ENCODE assay signal across 7 mouse cellular contexts in genomic region chrX:98149724-98150392, GRCm38 (mm10). TPM values are rescaled to one million over a fixed set of nuclear protein-coding genes. Genes with fewer than 3 reads are reported as not detected.
DNase-seq lines count a peak whose midpoint lies in the region; ATAC-seq and TF ChIP-seq lines count a peak whose summit lies in the region.

No protein-coding gene starts in this region.

- WGBS in embryonic facial prominence, embryonic 11.5 days = 19% methylated on average over 23 of the region's 30 CpGs
- WGBS in heart, embryonic 14.5 days = 21% methylated on average over 30 of the region's 30 CpGs
- 24% methylated on average over 29 of the region's 30 CpGs for WGBS in kidney, embryonic 15.5 days
- 16% methylated on average over 25 of the region's 30 CpGs for WGBS in midbrain, embryonic 11.5 days
- WGBS in stomach, embryonic 16.5 days = 12% methylated on average over 30 of the region's 30 CpGs

- no peak for ATAC-seq in embryonic facial prominence, embryonic 11.5 days (replicated peaks; ENCODE audit: insufficient number of reproducible peaks, low FRiP score, low TSS enrichment, low read depth)
- ATAC-seq in heart, embryonic 14.5 days (ENCODE audit: insufficient number of reproducible peaks, insufficient read depth, low FRiP score, low read depth) = no peak
- ATAC-seq in kidney, embryonic 15.5 days (replicated peaks; ENCODE audit: low FRiP score) = peak; percentile 66
- ATAC-seq in midbrain, embryonic 11.5 days (ENCODE audit: low FRiP score) = peak; percentile 70
- ATAC-seq in stomach, embryonic 16.5 days (ENCODE audit: insufficient read depth, low FRiP score) = no peak

- H3K27me3 ChIP-seq in E14TG2a.4 (ENCODE audit: insufficient read depth, low read length) = peaks cover 41% of the 10 kb centered on the region
- H3K27me3 ChIP-seq in embryonic facial prominence, embryonic 11.5 days (ENCODE audit: control insufficient read depth, insufficient read depth, low read length) = peaks cover 24% of the 10 kb centered on the region
- peaks cover 36% of the 10 kb centered on the region for H3K27me3 ChIP-seq in heart, embryonic 14.5 days (ENCODE audit: control insufficient read depth, insufficient read depth, low read length)
- H3K27me3 ChIP-seq in kidney, embryonic 15.5 days = peaks cover 61% of the 10 kb centered on the region
- peaks cover 29% of the 10 kb centered on the region for H3K27me3 ChIP-seq in midbrain, embryonic 11.5 days (ENCODE audit: control insufficient read depth, insufficient read depth, low read length)
- peaks cover 41% of the 10 kb centered on the region for H3K27me3 ChIP-seq in stomach, embryonic 16.5 days (ENCODE audit: control insufficient read depth, insufficient read depth, low read length)

- TF ChIP-seq CTCF in E14TG2a.4 (conservative IDR thresholded peaks at IDR 0.05; ENCODE audit: low read length) = no peak

- H3K27ac ChIP-seq in embryonic facial prominence, embryonic 11.5 days (replicated peaks; ENCODE audit: low read depth, low read length) = no peak overlapping the region
- H3K27ac ChIP-seq in heart, embryonic 14.5 days (replicated peaks in 1 of 2; ENCODE audit: control insufficient read depth in 1 of 2, insufficient read depth in 1 of 2, low read depth in 2 of 2, low read length in 2 of 2) = no peak overlapping the region
- H3K27ac ChIP-seq in kidney, embryonic 15.5 days = no peak overlapping the region
- no peak overlapping the region for H3K27ac ChIP-seq in midbrain, embryonic 11.5 days (ENCODE audit: low read depth, low read length)
- H3K27ac ChIP-seq in stomach, embryonic 16.5 days (ENCODE audit: low read length) = no peak overlapping the region

- 0 out of 2 replicates have a peak, but pooled peaks cover 10% of the 10 kb centered on the region for H3K4me1 ChIP-seq in E14TG2a.4 (replicated peaks; ENCODE audit: low read depth, low read length)
- H3K4me1 ChIP-seq in embryonic facial prominence, embryonic 11.5 days (ENCODE audit: control insufficient read depth, insufficient read depth, low read length) = no peaks in the 10 kb centered on the region
- no peaks in the 10 kb centered on the region for H3K4me1 ChIP-seq in heart, embryonic 14.5 days (ENCODE audit: control insufficient read depth in 2 of 2, insufficient read depth in 2 of 2, low read length in 2 of 2)
- peaks cover 6% of the 10 kb centered on the region; the same call in 1 of the 2 replicates for H3K4me1 ChIP-seq in kidney, embryonic 15.5 days
- no peaks in the 10 kb centered on the region for H3K4me1 ChIP-seq in midbrain, embryonic 11.5 days (ENCODE audit: control insufficient read depth, insufficient read depth, low read length)
- no peaks in the 10 kb centered on the region for H3K4me1 ChIP-seq in stomach, embryonic 16.5 days (ENCODE audit: control insufficient read depth, insufficient read depth, low read length)

- peak overlapping the region; percentile 60 for H3K4me2 ChIP-seq in embryonic facial prominence, embryonic 11.5 days (ENCODE audit: low read depth, low read length)
- H3K4me2 ChIP-seq in heart, embryonic 14.5 days (ENCODE audit: low read length) = peak overlapping the region; percentile 70
- peak overlapping the region; percentile 71 for H3K4me2 ChIP-seq in kidney, embryonic 15.5 days
- H3K4me2 ChIP-seq in midbrain, embryonic 11.5 days = peak overlapping the region; percentile 60
- peak overlapping the region; percentile 55 for H3K4me2 ChIP-seq in stomach, embryonic 16.5 days (ENCODE audit: low read depth, low read length)

- no peak overlapping the region for H3K9ac ChIP-seq in embryonic facial prominence, embryonic 11.5 days (replicated peaks; ENCODE audit: low read length)
- H3K9ac ChIP-seq in heart, embryonic 14.5 days (ENCODE audit: low read length) = no peak overlapping the region; the same call in 1 of the 2 replicates
- 0 out of 2 replicates have a peak overlapping the region, but pooled peaks have one; percentile 14 for H3K9ac ChIP-seq in kidney, embryonic 15.5 days
- H3K9ac ChIP-seq in midbrain, embryonic 11.5 days (ENCODE audit: low read length) = no peak overlapping the region; the same call in 1 of the 2 replicates
- no peak overlapping the region; the same call in 1 of the 2 replicates for H3K9ac ChIP-seq in stomach, embryonic 16.5 days (ENCODE audit: low read length)

- no peaks in the 10 kb centered on the region for H3K36me3 ChIP-seq in E14TG2a.4 (ENCODE audit: insufficient read depth, low read length)
- no peaks in the 10 kb centered on the region for H3K36me3 ChIP-seq in embryonic facial prominence, embryonic 11.5 days (replicated peaks; ENCODE audit: control insufficient read depth, insufficient read depth, low read depth, low read length)
- no peaks in the 10 kb centered on the region for H3K36me3 ChIP-seq in heart, embryonic 14.5 days (ENCODE audit: control insufficient read depth, insufficient read depth, low read length)
- H3K36me3 ChIP-seq in kidney, embryonic 15.5 days = no peaks in the 10 kb centered on the region
- no peaks in the 10 kb centered on the region for H3K36me3 ChIP-seq in midbrain, embryonic 11.5 days (ENCODE audit: control insufficient read depth, insufficient read depth, low read length)
- H3K36me3 ChIP-seq in stomach, embryonic 16.5 days (ENCODE audit: control insufficient read depth, insufficient read depth, low read length) = no peaks in the 10 kb centered on the region

- peak overlapping the region; percentile 46 for H3K4me3 ChIP-seq in E14TG2a.4 (replicated peaks; ENCODE audit: low read length)
- peak overlapping the region; percentile 31 for H3K4me3 ChIP-seq in embryonic facial prominence, embryonic 11.5 days (ENCODE audit: low read depth, low read length)
- peak overlapping the region; percentile 30 to 42 for H3K4me3 ChIP-seq in heart, embryonic 14.5 days (ENCODE audit: control insufficient read depth in 1 of 2, insufficient read depth in 1 of 2, low read depth in 1 of 2, low read length in 2 of 2)
- peak overlapping the region; percentile 43 for H3K4me3 ChIP-seq in kidney, embryonic 15.5 days (replicated peaks)
- peak overlapping the region; percentile 26 for H3K4me3 ChIP-seq in midbrain, embryonic 11.5 days (ENCODE audit: low read depth, low read length)
- H3K4me3 ChIP-seq in stomach, embryonic 16.5 days (replicated peaks; ENCODE audit: low read length) = peak overlapping the region; percentile 41

- DNase-seq in CD4-positive, CD25-positive, alpha-beta regulatory T cell, adult 2 months (ENCODE audit: low read depth, low spot score) = peak; percentile 37
- DNase-seq in embryonic facial prominence, embryonic 11.5 days (ENCODE audit: low spot score) = peak; percentile 0
- DNase-seq in midbrain, embryonic 11.5 days (ENCODE audit: low spot score, missing footprints) = peak; percentile 91

- H3K9me3 ChIP-seq in E14TG2a.4 (ENCODE audit: low read length) = no peaks in the 10 kb centered on the region
- no peaks in the 10 kb centered on the region for H3K9me3 ChIP-seq in embryonic facial prominence, embryonic 11.5 days (replicated peaks; ENCODE audit: control insufficient read depth, low read length)
- H3K9me3 ChIP-seq in heart, embryonic 14.5 days (ENCODE audit: control insufficient read depth, low read length) = no peaks in the 10 kb centered on the region
- H3K9me3 ChIP-seq in kidney, embryonic 15.5 days (replicated peaks) = no peaks in the 10 kb centered on the region
- H3K9me3 ChIP-seq in midbrain, embryonic 11.5 days (ENCODE audit: control insufficient read depth, low read length) = no peaks in the 10 kb centered on the region
- no peaks in the 10 kb centered on the region for H3K9me3 ChIP-seq in stomach, embryonic 16.5 days (replicated peaks; ENCODE audit: control insufficient read depth, low read length)

RNA-seq across cellular contexts. Expression of gene Ar, which starts 1.3 kb away (rescaled TPM):
- polyA plus RNA-seq in embryonic facial prominence, embryonic 11.5 days (2014; fragmentation: Nextera tagmentation; extraction: Ambion mirVana) = 0.08 and 0.14 TPM in 2 replicates
- polyA plus RNA-seq in heart, embryonic 14.5 days (2014; fragmentation: Nextera tagmentation; extraction: Ambion mirVana) = 0.13 and 0.30 TPM in 2 replicates
- 1.2 and 1.3 TPM in 2 replicates for polyA plus RNA-seq in kidney, embryonic 15.5 days (2015; fragmentation: Nextera tagmentation; extraction: Ambion mirVana)
- 0.08 and 0.14 TPM in 2 replicates for polyA plus RNA-seq in midbrain, embryonic 11.5 days (2014; fragmentation: Nextera tagmentation; extraction: Ambion mirVana)
- 0.28 and 0.39 TPM in 2 replicates for polyA plus RNA-seq in stomach, embryonic 16.5 days (2015; fragmentation: Nextera tagmentation; extraction: Ambion mirVana)

Comparison
In these comparisons a context has a peak if more than half of its experiments do, and no peak if none do; other contexts are left out.
1. DNase-seq: peak in every context shown above with its lines; median percentile 91 in midbrain, embryonic 11.5 days; 37 in CD4-positive, CD25-positive, alpha-beta regulatory T cell, adult 2 months; 0 in embryonic facial prominence, embryonic 11.5 days.
2. ATAC-seq: peak in kidney, embryonic 15.5 days (single experiment) and midbrain, embryonic 11.5 days (single experiment); none in embryonic facial prominence, embryonic 11.5 days (single experiment), heart, embryonic 14.5 days (single experiment) and stomach, embryonic 16.5 days (single experiment).
3. Peak in every context shown above with its lines, with median percentiles within 50 percentile points of each other: H3K4me3 ChIP-seq and H3K4me2 ChIP-seq.